Mouse (Mus musculus): ENCODE results near the gene Mxd3. TPM values are rescaled to one million over a fixed set of nuclear protein-coding genes. Genes with fewer than 3 reads are reported as not detected.

Mxd3 gene
- total RNA-seq, 2 experiments from 2014 or later, result 3.6 to 5.6 TPM

- intact Hi-C loops (cut with DNase I), result no loop called here
- no peak for DNase-seq
Observed at GRCm38 (mm10) chr13:55277203-55277602, 52.4 kb downstream of the Mxd3 start.

Other genes with a start within 250 kb of the Mxd3 start
- gene Uimc1, start 229.5 kb downstream of the Mxd3 start, total RNA-seq (2021), result 10 to 100 TPM; 18.3 to 21.4 TPM
- 10 to 100 TPM; 42.8 to 45.8 TPM for gene Zfp346, start 224.5 kb downstream of the Mxd3 start, total RNA-seq (2021)
- not detected for gene Gm17617, start 196.3 kb downstream of the Mxd3 start, total RNA-seq (2021)
- 1 to 10 TPM; 1.1 TPM for gene Fgfr4, start 177.2 kb downstream of the Mxd3 start, total RNA-seq (2021)
- 100 to 1,000 TPM; 155 to 163 TPM for gene Nsd1, start 120.0 kb downstream of the Mxd3 start, total RNA-seq (2021)
- 100 to 1,000 TPM; 182 to 192 TPM for gene Prelid1, start 9.3 kb downstream of the Mxd3 start, total RNA-seq (2021)
- 10 to 100 TPM; 54.8 to 58.5 TPM for gene Rab24, start 7.9 kb downstream of the Mxd3 start, total RNA-seq (2021)
- 10 to 100 TPM; 43.1 to 46.8 TPM for gene Lman2, start 33.0 kb upstream of the Mxd3 start, total RNA-seq (2021)
- 1 to 10 TPM; 4.3 to 6.3 TPM for gene Rgs14, start 39.9 kb upstream of the Mxd3 start, total RNA-seq (2021)
- gene Slc34a1, start 68.4 kb upstream of the Mxd3 start, total RNA-seq (2021), result under 1 TPM in 1 of 2 experiments, not detected in 1; 0.36 TPM
- 1 to 10 TPM in 1 of 2 experiments, under 1 TPM in 1; 0.97 to 1.1 TPM for gene Pfn3, start 85.4 kb upstream of the Mxd3 start, total RNA-seq (2021)
- under 1 TPM; 0.30 to 0.38 TPM for gene F12, start 97.0 kb upstream of the Mxd3 start, total RNA-seq (2021)
- gene Grk6, start 115.2 kb upstream of the Mxd3 start, total RNA-seq (2021), result 10 to 100 TPM; 73.8 to 78.8 TPM
- 10 to 100 TPM; 86.0 to 87.5 TPM for gene Prr7, start 134.4 kb upstream of the Mxd3 start, total RNA-seq (2021)
- 100 to 1,000 TPM; 623 to 643 TPM for gene Dbn1, start 158.3 kb upstream of the Mxd3 start, total RNA-seq (2021)
- gene Pdlim7, start 183.9 kb upstream of the Mxd3 start, total RNA-seq (2021), result 10 to 100 TPM; 62.5 to 66.8 TPM
- gene Dok3, start 199.5 kb upstream of the Mxd3 start, total RNA-seq (2021), result 1 to 10 TPM; 6.4 to 7.2 TPM
- gene Ddx41, start 206.8 kb upstream of the Mxd3 start, total RNA-seq (2021), result 10 to 100 TPM; 51.6 to 56.5 TPM
- gene Fam193b, start 241.3 kb upstream of the Mxd3 start, total RNA-seq (2021), result 10 to 100 TPM; 91.4 to 92.9 TPM
- gene Tmed9, start 243.9 kb upstream of the Mxd3 start, total RNA-seq (2021), result 100 to 1,000 TPM; 109 to 111 TPM